ENCODE assay signal across 11 mouse cellular contexts in genomic region chr10:111273463-111274088, GRCm38 (mm10). TPM values are rescaled to one million over a fixed set of nuclear protein-coding genes. Genes with fewer than 3 reads are reported as not detected.
A peak's percentile ranks its signal among the peaks of the same experiment; 100 is the strongest.
DNase-seq lines count a peak whose midpoint lies in the region; ATAC-seq and TF ChIP-seq lines count a peak whose summit lies in the region.
"Had no signal": no experiment of that assay in that cellular context is flagged by ENCODE, and none has a peak within 500 bp of the region (broad histone marks: within the 10 kb centered on the region; RNA-seq: fewer than 3 reads in every experiment).

No protein-coding gene starts in this region.

- TF ChIP-seq EP300 in lung, postnatal 0 days (IDR thresholded peaks at IDR 0.05), result no peak

- H3K9ac ChIP-seq in heart, embryonic 14.5 days (ENCODE audit: low read length), result no peak overlapping the region
- H3K9ac ChIP-seq in lung, postnatal 0 days (replicated peaks; ENCODE audit: low read depth), result no peak overlapping the region
- H3K9ac ChIP-seq in midbrain, embryonic 13.5 days (replicated peaks), result no peak overlapping the region
- H3K9ac ChIP-seq: intestine, embryonic 15.5 days had no signal

- peak overlapping the region; percentile 58 to 75 for H3K27ac ChIP-seq in heart, embryonic 14.5 days (replicated peaks in 1 of 2; ENCODE audit: control insufficient read depth in 1 of 2, insufficient read depth in 1 of 2, low read depth in 2 of 2, low read length in 2 of 2)
- peak overlapping the region; percentile 57; the same call in 1 of the 2 replicates for H3K27ac ChIP-seq in lung, postnatal 0 days (ENCODE audit: low read length)
- H3K27ac ChIP-seq in midbrain, embryonic 13.5 days, result no peak overlapping the region; the same call in 1 of the 2 replicates
- H3K27ac ChIP-seq: intestine, embryonic 15.5 days had no signal

- H3K4me1 ChIP-seq in heart, embryonic 14.5 days (ENCODE audit: control insufficient read depth in 2 of 2, insufficient read depth in 2 of 2, low read length in 2 of 2), result peaks cover 9 to 23% of the 10 kb centered on the region in 2 experiments
- no peaks in the 10 kb centered on the region for H3K4me1 ChIP-seq in lung, postnatal 0 days (ENCODE audit: insufficient read depth, low read depth, low read length)
- H3K4me1 ChIP-seq in midbrain, embryonic 13.5 days (replicated peaks), result 0 out of 2 replicates have a peak, but pooled peaks cover 6% of the 10 kb centered on the region
- H3K4me1 ChIP-seq: intestine, embryonic 15.5 days had no signal

- H3K9me3 ChIP-seq in heart, embryonic 14.5 days (ENCODE audit: control insufficient read depth, low read length), result no peaks in the 10 kb centered on the region
- no peaks in the 10 kb centered on the region for H3K9me3 ChIP-seq in lung, postnatal 0 days (ENCODE audit: low read length)
- no peaks in the 10 kb centered on the region for H3K9me3 ChIP-seq in midbrain, embryonic 13.5 days
- H3K9me3 ChIP-seq: intestine, embryonic 15.5 days had no signal

- 56% methylated on average over 5 of the region's 5 CpGs for WGBS in heart, embryonic 14.5 days
- WGBS in lung, postnatal 0 days, result 56% methylated on average over 5 of the region's 5 CpGs
- WGBS in midbrain, embryonic 13.5 days, result 23% methylated on average over 5 of the region's 5 CpGs

- TF ChIP-seq CTCF in lung, postnatal 0 days (IDR thresholded peaks at IDR 0.05), result no peak

- H3K4me3 ChIP-seq in heart, embryonic 14.5 days (ENCODE audit: control insufficient read depth in 1 of 2, insufficient read depth in 1 of 2, low read depth in 1 of 2, low read length in 2 of 2), result no peak overlapping the region
- no peak overlapping the region for H3K4me3 ChIP-seq in lung, postnatal 0 days (ENCODE audit: low read depth, low read length)
- H3K4me3 ChIP-seq in midbrain, embryonic 13.5 days (replicated peaks), result no peak overlapping the region
- H3K4me3 ChIP-seq: erythroblast, embryonic 14.5 days; intestine, embryonic 15.5 days had no signal

- H3K36me3 ChIP-seq in heart, embryonic 14.5 days (ENCODE audit: control insufficient read depth, insufficient read depth, low read length), result peaks cover 88% of the 10 kb centered on the region
- H3K36me3 ChIP-seq in lung, postnatal 0 days (ENCODE audit: insufficient read depth, low read length), result peaks cover 31% of the 10 kb centered on the region; the same call in 1 of the 2 replicates
- peaks cover 53% of the 10 kb centered on the region for H3K36me3 ChIP-seq in midbrain, embryonic 13.5 days

- H3K27me3 ChIP-seq in heart, embryonic 14.5 days (ENCODE audit: control insufficient read depth, insufficient read depth, low read length), result no peaks in the 10 kb centered on the region
- H3K27me3 ChIP-seq in lung, postnatal 0 days (replicated peaks; ENCODE audit: insufficient read depth, low read length), result no peaks in the 10 kb centered on the region
- no peaks in the 10 kb centered on the region for H3K27me3 ChIP-seq in midbrain, embryonic 13.5 days
- H3K27me3 ChIP-seq: intestine, embryonic 15.5 days had no signal

- 0 out of 2 replicates have a peak overlapping the region, but pooled peaks have one; percentile 7 for H3K4me2 ChIP-seq in heart, embryonic 14.5 days (ENCODE audit: low read length)
- H3K4me2 ChIP-seq in lung, postnatal 0 days (replicated peaks; ENCODE audit: low read depth, low read length), result no peak overlapping the region
- H3K4me2 ChIP-seq in midbrain, embryonic 13.5 days (replicated peaks), result no peak overlapping the region
- H3K4me2 ChIP-seq: intestine, embryonic 15.5 days had no signal

- ATAC-seq in heart, embryonic 14.5 days (ENCODE audit: insufficient number of reproducible peaks, insufficient read depth, low FRiP score, low read depth), result peak; percentile 67
- peak; percentile 72 for ATAC-seq in lung, postnatal 0 days
- peak; percentile 65; the same call in 1 of the 2 replicates for ATAC-seq in midbrain, embryonic 13.5 days
- ATAC-seq in erythroid progenitor cell, adult 5-6 weeks (replicated peaks; ENCODE audit: low FRiP score, poor library complexity, severe bottlenecking), result no peak
- ATAC-seq: intestine, embryonic 15.5 days had no signal

- no peak for DNase-seq in heart, postnatal 4 days
- DNase-seq in lung, postnatal 0 days (ENCODE audit: low spot score), result peak; percentile 45
- no peak for DNase-seq in lung, adult 18-20 months
- DNase-seq in embryo, embryonic 10.5 days (ENCODE audit: low spot score), result peak; percentile 37
- DNase-seq: cerebellum, postnatal 10 days; right cerebral cortex, postnatal 14 days had no signal

RNA-seq across cellular contexts. Expression of gene Bbs10, which starts 24.9 kb away (rescaled TPM):
- 4.6 and 5.0 TPM in 2 replicates for polyA plus RNA-seq in heart, embryonic 14.5 days (2014; fragmentation: Nextera tagmentation; extraction: Ambion mirVana)
- total RNA-seq in heart, postnatal 4 days (2021), result 1 to 10 TPM; 2.8 to 2.9 TPM
- polyA plus RNA-seq in lung, postnatal 0 days (2015; fragmentation: Nextera tagmentation; extraction: Ambion mirVana), result 3.1 and 3.2 TPM in 2 replicates
- polyA plus RNA-seq in midbrain, embryonic 13.5 days (2015; fragmentation: Nextera tagmentation; extraction: Ambion mirVana), result 7.2 and 7.5 TPM in 2 replicates
- not detected in 2 replicates for total RNA-seq in erythroid progenitor cell, adult 5-6 weeks (2015; ENCODE audit: low replicate concordance)
- total RNA-seq in erythroid progenitor cell, adult 5-6 weeks (2017; ENCODE audit: low replicate concordance), result 0.26 and 2.6 TPM in 2 replicates
- polyA plus RNA-seq: erythroblast, embryonic 14.5 days had no signal

Comparison
In these comparisons a context has a peak if more than half of its experiments do, and no peak if none do; other contexts are left out.
1. DNase-seq: peak in lung, postnatal 0 days (single experiment) and embryo, embryonic 10.5 days (single experiment); none in heart, postnatal 4 days (single experiment) and lung, adult 18-20 months (0 of 2).